Mouse (Mus musculus): ENCODE measurements at regions not wholly inside any gene's neighbourhood (a gene's known extent, or its start where the extent isn't known, plus 50 kb on each side); places are given as distances from the start of the nearest gene placed in this dataset.
"Not testable (repeated sequence)": the region's sequence is repeated elsewhere in the genome, so short reads cannot be mapped to it uniquely, and the experiment has no call there.

DNA sequence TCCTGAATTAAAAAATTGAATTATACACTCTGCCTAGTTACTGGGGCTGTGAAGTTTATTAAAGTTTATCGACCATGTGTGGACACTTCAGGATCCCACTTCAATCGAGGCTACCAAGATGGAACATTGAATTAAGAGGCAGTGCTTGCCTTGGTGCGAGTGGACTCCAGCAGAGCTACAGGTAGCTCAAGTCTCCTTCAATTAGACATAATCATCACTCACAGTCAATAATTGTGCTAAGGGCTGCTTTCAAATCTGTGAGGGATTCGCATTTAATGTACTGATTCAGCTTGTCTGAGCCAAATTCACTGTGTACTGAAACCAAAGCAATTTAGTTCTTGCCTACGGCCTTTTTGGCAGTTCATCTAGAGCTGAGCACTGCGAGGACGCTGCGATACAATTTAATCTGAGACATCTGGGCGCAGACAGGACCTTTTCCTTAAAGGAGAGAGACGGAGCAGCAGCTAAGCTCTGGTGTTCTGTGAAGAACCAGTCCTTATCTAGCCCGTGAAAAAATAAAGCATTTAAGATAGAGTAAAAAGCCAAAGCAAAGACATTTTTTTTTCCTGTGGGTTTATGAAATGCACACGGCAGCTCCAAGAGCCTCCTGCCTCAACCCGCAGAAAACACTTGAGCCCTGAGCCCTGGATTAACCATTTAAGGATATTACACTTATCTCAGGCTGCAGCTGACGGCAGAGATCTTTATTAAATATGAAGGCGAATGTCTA lies 220.8 kb upstream of the Irx1 start:
- no peak for DNase-seq

DNA sequence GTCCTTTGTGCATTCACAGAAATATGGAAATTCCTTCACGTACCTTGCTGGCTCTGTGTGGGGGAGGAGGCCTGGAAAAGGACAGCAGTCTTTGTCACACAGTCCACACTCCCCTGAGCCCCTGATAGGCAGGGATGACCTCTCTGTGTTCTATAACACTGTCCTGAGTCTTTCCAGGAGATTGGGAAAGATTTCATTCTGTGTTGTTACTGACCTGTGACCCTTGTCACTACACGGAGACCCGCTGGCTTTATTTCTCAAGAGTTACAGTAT lies 221.3 kb upstream of the Irx1 start:
- no peak for DNase-seq

DNA sequence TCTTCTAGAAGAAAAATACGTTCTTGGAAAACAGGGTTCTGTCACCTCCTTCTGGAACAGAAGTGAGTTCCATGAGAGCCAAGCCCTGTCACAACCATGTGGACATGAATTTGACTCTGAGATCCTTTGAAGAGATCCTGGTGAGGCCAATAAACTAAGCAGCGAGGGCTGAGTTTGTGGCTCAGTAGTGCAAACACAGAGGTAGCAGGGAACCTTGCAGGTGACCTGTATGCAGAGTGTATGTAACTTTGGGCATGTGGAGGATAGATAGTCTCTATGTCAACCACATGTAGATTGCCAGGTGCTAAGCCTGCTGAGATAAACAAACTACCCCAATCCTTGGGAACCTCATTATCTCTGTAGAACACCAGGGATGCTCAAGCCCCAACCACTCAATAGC lies 232.4 kb upstream of the Irx1 start:
- DNase-seq: no peak

DNA sequence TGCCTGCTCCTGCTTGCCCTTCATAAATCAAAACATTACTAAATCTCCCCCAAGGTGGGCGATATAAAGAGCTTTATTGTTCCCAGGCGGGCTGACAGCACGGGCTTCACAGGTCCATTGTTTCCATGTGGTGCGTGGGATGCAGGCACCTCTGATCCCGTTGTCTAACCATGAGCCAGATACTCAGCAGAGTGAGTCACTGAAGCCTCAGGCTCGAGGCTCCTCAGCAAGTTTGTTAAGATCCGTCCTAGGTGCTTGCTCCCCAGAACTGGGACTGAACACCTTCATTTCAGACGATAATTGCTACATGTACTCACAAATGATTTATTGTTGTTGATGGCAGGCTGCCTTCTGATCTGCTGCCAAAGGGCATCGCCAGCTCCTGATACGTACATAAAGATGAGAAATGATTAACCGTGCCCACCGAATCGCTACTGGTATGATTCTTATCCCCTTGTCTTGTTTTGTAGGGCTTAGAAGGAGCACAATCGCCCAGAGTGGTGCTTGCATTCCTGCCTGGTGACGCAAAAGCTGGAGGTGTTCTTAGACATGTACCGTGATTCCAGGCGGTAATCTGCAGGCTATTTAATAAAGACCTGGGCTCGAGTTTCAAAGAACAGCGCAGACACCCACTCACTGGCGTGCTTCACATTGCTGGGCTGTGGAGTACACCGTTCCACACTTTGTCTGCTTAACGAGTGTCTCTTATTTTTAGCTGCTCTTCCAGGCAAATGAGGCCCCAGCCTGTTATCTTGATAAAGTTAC lies 235.0 kb upstream of the Irx1 start:
- DNase-seq: no peak

DNA sequence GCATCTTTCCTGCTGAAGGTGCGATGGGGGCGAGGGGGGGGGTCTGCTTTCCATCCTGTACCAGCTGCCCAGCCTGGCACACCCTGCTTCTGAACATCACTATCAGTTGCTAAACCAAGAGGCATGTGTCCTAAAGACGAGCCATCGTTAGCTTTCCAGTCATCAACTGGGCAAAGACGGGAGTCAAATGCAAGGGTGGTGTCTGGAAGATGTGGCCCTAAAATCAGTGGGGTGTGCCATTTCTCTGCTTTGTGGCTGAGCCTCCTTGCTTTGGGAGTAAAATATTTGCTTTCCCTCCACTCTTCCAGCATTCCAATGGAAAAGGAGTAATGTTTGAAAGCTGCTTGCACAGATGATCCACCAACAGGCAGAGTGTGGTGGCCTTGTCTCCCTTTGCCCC lies 246.0 kb upstream of the Irx1 start:
- DNase-seq: no peak

DNA sequence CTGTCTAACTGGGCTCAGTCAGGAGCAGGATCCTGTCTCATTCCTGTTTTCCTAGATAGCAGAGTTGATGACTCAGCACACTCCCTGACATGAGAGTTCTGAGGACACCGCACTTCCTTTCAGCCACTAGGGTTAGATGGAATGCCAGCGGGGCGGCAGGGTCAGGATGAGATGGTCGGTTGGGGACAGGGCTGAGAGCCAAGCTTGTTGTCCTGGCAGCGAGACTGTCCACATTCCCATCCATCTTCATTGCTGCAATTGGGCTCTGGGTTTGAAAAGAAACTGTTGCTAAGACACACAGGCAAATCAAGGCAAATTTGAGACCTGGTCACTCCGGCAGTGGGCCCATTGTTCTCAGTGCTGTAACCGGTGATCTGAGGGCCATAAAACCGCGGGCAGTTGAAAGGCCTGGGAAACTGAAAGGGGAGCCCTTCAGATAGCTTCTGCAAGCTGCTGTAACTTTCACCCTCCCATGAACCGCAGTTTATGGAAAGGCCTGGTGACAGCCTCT lies 246.5 kb upstream of the Irx1 start:
- DNase-seq: no peak

DNA sequence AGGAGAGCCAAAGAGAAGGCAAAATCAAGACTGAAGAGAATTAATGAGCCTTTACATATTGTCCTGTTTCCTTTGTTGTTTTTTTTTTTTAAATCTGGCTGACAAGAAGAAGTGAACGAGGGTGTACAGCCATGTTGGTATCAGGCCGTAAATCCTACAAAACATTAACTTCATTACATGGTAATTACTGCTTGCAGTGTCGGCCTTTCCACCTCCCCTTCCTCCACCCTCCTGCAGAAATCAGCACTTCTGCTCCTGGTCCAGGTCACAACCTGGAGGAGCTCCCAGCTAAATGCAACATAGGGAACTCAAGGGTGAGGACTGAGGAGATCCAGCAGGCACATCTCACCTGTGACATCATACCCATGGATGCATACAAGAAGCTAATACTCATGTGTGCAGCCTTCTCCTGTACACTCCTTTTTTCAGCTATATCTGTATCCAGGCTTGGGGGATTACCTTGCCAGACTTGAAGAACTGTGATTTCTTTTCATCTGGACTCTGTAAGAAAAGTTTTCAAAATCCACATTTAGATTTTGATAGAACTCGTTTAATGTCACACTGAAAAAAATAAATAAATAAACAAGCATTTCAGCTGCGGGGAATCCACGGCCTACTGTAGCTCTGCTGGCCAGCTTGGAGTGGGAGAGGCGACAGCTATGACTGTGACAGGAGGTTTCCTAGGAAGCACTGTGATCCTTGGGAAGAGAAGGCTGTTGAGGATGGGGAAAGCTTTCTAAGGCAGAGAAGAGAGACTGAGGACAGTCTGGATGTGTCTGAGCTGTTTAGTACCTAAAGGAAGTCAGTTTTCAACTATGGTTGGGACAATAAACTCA lies 247.2 kb upstream of the Irx1 start:
- DNase-seq: no peak

DNA sequence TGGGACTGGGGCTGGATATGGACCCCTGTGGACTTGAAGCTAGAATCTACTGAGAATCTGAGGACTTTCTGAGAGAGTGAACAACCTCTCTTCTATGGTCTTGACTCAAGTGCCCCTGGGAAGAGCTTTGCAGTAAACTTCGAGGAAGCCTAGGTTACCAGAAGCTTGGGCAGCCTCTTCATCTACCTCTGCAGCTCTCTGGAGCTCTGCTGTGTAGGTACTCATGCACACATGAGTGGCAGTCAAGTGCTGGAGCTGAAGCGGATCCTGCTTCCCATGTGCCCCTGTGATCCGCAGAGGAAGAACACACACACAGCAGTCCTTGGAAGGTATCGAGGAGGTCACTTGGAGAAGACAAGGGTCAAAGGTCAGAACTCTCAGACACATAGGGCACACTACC lies 248.2 kb upstream of the Irx1 start:
- no peak for DNase-seq

DNA sequence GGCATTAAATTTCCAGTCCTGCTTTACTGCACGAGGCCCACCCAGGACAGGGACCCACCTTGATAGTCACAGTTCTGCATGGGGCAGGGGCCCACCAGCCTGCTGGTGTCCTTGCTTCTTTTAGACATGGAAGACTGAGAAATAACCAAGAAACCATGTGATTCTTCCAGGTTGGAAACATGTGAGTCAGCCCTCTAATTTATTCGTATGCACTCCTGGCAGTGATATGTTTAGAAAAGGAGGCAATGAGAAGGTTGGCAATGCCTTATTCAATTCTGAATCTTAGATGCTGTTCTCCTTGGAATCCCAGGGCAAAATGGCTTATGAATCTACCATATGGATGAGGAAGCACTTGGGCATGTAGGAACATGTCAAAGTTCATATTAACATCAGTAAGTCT lies 249.2 kb upstream of the Irx1 start:
- DNase-seq: no peak

DNA sequence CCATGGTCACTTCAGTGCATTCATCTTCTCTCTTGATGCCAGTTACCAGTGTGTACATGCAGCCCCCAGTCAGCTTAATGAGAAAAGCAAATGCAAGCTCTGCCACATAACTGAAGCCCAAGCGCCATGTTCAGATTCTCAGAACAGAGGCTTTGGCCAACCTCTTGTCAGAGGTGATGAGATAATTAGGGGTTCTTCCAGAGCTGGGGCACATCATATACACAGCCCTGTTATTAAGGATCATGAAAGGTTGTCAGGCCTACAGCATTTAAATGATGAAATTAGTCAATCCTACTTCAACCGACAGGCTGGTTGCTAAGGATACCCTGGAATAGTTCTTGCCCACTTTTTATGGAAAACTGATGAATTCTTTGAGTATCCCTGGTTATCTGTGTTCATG lies 255.8 kb upstream of the Irx1 start:
- no peak for DNase-seq

DNA sequence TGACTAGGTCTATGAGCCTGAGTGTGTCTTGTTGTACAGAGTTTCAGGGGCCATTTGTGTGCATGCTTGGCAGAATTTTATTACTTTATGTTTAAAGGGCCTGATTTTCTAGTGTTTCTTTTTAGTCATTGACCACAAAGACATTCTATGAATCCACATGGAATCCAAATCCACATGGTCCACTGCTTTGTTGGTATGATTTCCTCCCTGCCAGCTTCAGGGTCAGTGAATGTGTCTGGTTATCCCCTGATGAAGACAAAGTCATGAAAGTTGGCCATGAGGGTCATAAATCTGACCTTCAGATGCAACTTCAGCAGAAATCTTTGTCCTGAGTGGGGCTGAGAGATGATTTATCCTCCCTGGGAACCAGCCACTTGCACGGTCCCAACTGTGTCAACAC lies 263.6 kb upstream of the Irx1 start:
- no peak for DNase-seq

DNA sequence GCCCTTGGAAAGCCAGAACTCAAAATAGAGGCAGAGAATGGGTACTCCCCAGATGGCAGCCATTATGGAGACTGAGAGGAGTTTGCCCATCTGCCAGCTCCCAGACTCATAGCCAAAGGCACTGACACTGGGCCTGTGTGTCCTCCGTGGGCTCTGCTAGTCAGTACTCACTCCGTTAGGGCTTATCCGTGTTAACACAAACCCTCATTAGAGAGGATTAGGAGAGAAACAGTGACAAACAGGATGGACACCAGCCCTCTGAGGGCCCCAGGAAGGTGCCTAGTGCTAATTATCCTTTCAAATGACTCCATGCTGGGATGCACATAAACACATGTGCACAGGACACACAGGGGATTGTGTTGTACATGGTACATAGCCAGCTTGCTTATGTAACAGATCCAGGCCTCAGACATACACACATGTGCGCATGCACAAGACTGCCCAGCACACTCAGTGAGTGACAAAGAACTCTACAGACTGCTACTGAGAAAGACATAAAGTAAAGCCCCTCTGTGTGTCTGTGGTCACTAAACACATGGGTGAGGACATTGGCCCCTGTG lies 267.6 kb upstream of the Irx1 start:
- no peak for DNase-seq

DNA sequence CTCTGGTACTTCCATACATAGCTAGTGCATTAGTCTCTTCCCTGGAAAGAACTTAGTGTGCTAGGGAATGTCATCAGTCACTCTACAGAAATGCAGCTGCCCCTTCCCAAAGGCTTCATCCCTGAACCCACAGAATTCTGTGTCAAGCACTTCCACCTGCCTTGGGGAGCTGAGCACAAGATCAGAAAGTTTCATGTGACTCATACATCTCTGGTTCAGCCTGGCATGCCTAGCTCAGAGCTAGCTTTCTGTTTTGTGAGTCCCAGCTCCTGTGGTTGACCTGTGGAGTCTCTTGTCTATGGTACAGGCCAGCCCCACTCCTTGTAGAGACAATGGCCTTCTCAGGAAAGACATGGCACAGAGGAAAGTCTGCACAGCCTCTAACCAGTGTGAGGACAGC lies 268.6 kb upstream of the Irx1 start:
- no peak for DNase-seq

DNA sequence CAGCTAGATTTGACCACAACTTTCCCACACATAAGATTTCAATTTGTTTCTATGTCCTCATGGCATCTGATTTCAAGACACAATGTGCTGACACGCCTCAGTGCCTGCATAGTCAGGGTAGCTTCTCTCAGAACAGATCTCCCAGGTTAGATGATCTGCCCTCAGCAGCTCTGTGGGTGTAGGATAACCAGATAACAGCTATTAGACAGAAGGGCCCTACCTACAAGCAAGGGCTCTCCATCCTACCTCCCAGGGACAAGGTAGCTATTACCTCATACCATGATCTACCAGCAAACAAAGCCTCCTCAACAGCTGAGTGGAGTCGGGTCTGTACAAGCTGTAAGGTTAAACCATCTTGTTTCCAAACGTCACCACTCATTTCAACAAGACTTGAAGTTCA lies 278.4 kb upstream of the Irx1 start:
- no peak for DNase-seq

DNA sequence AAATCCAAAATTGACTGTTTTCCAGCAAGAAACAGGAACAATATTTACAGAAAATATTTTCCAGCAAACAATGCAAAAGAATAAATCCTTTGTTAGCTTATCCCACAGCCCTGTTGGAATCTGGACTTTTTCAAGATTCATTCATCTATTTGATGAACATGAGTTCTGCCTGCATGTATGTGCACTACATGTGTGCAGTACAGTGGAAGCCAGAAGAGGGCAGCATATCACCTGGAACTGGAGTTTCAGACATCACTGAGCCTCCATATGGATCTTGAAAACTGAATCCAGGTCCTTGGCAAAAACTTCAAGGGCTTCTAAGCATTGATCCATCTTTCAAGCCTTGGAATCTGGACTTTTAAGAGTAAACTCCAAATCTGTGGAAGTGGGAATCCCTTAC lies 286.9 kb upstream of the Irx1 start:
- DNase-seq: no peak

DNA sequence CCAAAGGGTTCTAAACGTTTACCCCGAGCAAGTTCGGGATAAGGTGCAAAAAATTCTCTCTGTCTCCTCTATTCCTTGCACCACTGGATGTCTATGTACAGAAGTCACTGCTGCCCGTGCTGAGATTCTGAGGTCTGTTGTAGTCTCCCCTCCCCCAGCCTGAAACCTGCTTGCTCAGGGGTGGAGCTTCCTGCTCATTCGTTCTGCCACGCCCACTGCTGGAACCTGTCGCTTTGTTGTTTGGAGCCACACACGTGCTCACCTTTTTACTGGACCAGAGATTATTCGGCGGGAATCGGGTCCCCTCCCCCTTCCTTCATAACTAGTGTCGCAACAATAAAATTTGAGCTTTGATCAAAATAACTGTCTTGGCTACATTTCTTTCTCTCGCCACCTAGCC lies 289.7 kb upstream of the Irx1 start:
- not testable (repeated sequence) for DNase-seq

DNA sequence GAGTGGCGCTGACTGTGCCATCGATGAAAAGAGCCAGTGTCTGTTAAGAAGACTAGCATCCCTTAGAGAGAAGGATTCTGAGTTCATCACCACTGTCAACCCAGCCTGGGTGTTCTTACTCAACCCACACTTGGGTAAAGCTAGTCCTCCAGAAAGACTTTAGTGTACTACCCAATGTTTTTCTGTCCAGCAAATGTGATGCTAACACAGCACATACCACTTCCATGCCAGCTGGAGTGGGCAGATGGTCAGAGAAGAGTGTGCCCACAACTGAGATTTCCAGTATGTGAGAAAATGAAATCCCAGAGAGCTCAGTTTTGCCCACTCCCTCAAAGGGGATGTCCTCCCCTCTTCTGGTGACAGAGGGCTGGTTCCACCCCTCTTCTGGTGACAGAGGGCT lies 295.3 kb upstream of the Irx1 start:
- no peak for DNase-seq

DNA sequence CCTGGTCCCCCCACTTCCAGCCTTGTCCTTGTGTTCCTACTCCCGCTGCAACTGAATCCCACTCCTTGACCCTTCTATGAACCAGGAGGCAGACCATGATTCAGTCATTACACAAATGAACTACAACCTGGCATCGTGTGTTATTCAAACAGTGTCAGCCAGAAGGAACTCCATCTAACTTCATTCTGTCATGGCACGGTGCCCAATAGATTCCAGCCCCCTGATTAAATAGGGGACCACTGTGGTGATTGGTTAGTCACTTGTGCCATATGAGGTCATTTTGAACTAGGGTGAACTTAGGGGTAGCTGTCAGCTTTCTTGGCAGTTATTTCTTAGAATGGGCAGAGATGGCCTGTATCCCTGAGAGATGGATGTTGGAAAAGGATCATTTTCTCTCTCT lies 300.9 kb upstream of the Irx1 start:
- DNase-seq: no peak

DNA sequence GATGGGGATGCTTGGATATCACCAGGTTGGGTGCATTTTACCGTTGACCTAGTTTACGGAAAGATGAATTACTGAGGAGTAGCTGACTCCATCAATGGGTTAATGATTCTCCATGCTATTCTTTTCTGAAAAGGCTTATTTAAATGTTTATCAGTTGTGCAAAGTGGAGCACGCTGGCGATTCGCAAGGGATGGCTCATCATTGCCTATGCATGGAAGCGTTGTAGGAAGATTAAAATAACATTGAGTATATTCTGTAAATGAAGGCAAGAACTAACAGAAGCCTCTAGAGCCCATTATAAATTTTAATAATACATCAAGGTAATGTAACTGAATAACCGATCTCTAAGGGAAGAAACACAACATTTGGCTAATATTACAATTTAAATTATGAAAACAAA lies 301.6 kb upstream of the Irx1 start:
- DNase-seq: no peak

DNA sequence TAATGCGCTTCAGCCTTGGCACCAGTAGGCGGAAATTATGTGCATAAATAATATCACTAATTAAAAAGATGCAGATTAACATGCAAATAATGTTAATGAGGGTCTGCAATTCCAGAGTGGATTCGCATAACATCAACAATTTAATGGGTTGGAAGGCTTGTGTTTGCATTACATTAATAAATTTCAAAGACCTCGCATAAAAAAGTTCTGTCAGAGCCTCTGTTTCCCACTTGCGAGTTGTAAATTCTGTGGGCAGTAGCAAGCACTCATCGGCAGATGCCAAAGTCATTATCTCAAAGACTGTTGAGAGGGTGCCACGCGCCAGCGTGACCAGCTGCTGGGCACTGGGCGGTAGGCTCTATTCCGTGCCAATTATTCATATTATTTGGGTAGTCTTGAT lies 302.1 kb upstream of the Irx1 start:
- no peak for DNase-seq

DNA sequence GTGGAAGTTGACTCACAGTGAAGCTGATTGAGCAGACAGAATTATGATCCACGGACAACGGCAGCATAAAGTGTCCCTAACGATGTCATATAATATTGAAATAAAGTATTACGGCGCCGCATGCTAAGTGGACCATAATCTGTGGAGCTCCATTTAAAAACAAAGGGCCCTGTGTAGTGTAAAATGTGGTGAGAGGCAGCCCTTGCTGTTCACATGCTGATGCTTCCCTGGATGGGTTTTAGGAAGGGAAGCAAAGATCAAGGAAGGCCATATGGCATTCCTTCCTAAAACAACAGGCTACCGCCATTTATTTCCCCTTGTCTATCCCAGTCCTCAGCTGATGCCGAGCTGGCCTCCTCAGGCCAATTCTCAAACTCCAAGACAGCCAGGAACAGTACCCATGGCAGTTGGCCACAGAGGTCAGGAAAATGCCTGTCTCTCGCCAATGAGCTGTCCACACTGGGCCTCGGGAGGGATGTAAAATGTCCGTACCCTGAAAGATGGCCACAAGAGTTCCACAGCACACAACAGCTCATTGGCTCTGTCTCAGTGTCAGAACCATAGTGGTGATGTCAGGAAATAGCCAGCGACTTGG lies 302.7 kb upstream of the Irx1 start:
- DNase-seq: no peak

DNA sequence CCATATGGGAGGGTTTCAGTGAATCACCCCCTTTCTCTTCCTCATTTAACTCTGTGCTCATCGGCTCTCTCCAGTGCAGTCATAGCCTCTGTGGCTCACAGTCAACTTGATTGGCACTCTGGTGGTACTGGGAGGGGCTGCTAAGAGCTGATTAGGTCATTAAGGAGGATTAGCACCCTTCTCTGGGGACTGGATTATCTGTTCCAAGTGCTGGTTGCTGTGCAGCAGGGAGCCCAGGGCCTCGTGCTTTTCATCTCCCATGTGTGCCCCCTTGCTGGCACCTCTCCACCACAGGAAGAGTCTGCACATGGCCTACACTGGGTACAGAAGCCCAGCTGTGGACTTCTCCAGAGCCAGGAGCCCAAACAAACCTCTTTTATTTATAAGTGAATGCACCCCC lies 316.8 kb upstream of the Irx1 start:
- no peak for DNase-seq

DNA sequence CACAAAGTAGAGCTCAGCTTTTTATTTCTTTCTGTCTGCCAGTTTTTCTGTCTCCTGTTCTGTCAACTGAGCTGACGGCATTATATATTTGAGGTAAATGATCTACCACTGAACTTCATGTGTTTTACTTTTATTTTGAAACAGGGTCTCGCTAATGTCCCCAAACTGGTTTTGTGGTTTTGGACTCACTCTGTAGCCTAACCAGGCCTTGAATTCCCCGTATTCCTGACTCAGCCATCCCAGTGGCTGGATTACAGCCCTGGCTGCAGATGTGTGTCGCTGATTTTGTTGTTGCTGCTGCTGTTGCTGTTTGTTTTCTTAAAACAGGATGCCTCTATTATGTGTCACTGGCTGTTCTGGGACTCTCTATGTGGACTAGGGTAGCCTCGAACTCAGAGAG lies 317.3 kb upstream of the Irx1 start:
- DNase-seq: no peak

Measured in cerebellum, adult 9-11 months (tissue).